Mouse (Mus musculus) neutrophil, adult 83 days (primary cell): ENCODE results near the gene E130308A19Rik. TPM values are rescaled to one million over a fixed set of nuclear protein-coding genes. Genes with fewer than 3 reads are reported as not detected.

ENCODE experiments used
- total RNA-seq, 2 experiments: library from RNA; stranded (reverse); gene quantifications; one replicate each; pipeline ENCODE4 v1.2.4; 2023

The E130308A19Rik gene
- total RNA-seq: 1 to 10 TPM; 6.5 to 6.8 TPM

GRCm38 (mm10) chr4:59625998-59626910, at the start of gene E130308A19Rik:
E130308A19Rik (plus strand) TSS chr4:59626211.

GRCm38 (mm10) chr4:59581314-59582185, 44.5 kb upstream of the E130308A19Rik start, which contains the start of gene Hsdl2:
Hsdl2 (plus strand) TSS chr4:59581563.

GRCm38 (mm10) chr4:59801489-59801888, 175.5 kb downstream of the E130308A19Rik start, which contains the start of gene Inip:
Inip (minus strand) TSS chr4:59801589.

GRCm38 (mm10) chr4:59805181-59805967, 179.4 kb downstream of the E130308A19Rik start, which contains the start of gene Snx30:
Snx30 (plus strand) TSS chr4:59805840.

Other genes starting within 250 kb of the E130308A19Rik start
- 10 to 100 TPM; 46.3 to 52.2 TPM for gene Susd1, start 187.6 kb upstream of the E130308A19Rik start, total RNA-seq
- gene Ptbp3, start 76.8 kb upstream of the E130308A19Rik start, total RNA-seq: 100 to 1,000 TPM; 302 to 305 TPM
- 10 to 100 TPM; 15.5 to 17.1 TPM for gene Hsdl2, start 44.6 kb upstream of the E130308A19Rik start, total RNA-seq
- 10 to 100 TPM; 18.4 to 21.3 TPM for gene Inip, start 175.4 kb downstream of the E130308A19Rik start, total RNA-seq
- 10 to 100 TPM; 18.1 to 18.7 TPM for gene Snx30, start 179.6 kb downstream of the E130308A19Rik start, total RNA-seq